Mouse (Mus musculus) ES-Bruce4 (cell line): Measurements from ENCODE around the gene Klhl8. TPM values are rescaled to one million over a fixed set of nuclear protein-coding genes. Genes with fewer than 3 reads are reported as not detected.

ENCODE experiments used
- H3K27ac ChIP-seq: 2 replicates; pipeline ENCODE4 v1.5.1; 2012; ENCODE audit warnings: low read length, inconsistent platforms; ENCODE audit not compliant: insufficient read depth
- H3K27me3 ChIP-seq: 2 replicates; pipeline ENCODE4 v1.6.1; 2012; ENCODE audit warnings: mild to moderate bottlenecking, low read length, inconsistent platforms; ENCODE audit not compliant: control insufficient read depth, poor library complexity, insufficient read depth, severe bottlenecking
- H3K36me3 ChIP-seq: 2 replicates; pipeline ENCODE4 v1.6.1; 2012; ENCODE audit warnings: inconsistent platforms, mild to moderate bottlenecking, low read length, moderate library complexity; ENCODE audit not compliant: control insufficient read depth, poor library complexity, insufficient read depth, severe bottlenecking
- H3K4me1 ChIP-seq: one replicate; pipeline ENCODE4 v1.8.1; 2011; ENCODE audit warnings: low read length; ENCODE audit not compliant: control insufficient read depth, insufficient read depth
- H3K4me3 ChIP-seq: 2 replicates; pipeline ENCODE4 v1.5.1; 2011; ENCODE audit warnings: low read depth, mild to moderate bottlenecking, low read length
- H3K9ac ChIP-seq: 2 replicates; pipeline ENCODE4 v1.6.1; 2012; ENCODE audit warnings: low read depth, mild to moderate bottlenecking, inconsistent platforms; ENCODE audit not compliant: poor library complexity, severe bottlenecking
- H3K9me3 ChIP-seq: replicated peaks from 2 replicates; pipeline ENCODE4 v1.6.1; 2012; ENCODE audit warnings: mild to moderate bottlenecking, low read length, inconsistent platforms; ENCODE audit not compliant: control insufficient read depth, poor library complexity, insufficient read depth, severe bottlenecking
- CTCF ChIP-seq: IDR thresholded peaks from one replicate; pipeline ENCODE4 v1.8.1; 2011; ENCODE audit warnings: low read depth, low read length
- EP300 ChIP-seq: IDR thresholded peaks from 2 replicates; pipeline ENCODE4 v1.6.1; 2011; ENCODE audit warnings: low read depth, low read length; ENCODE audit not compliant: insufficient read depth
- POLR2A ChIP-seq: IDR thresholded peaks from one replicate; pipeline ENCODE4 v1.8.1; 2011; ENCODE audit warnings: low read length; ENCODE audit not compliant: insufficient read depth
- polyA plus RNA-seq: library from polyadenylated mRNA; stranded (reverse); fragments of >200 nt; gene quantifications from 2 replicates; pipeline ENCODE4 v1.2.4, GENCODE M21; 2011; ENCODE audit warnings: low read depth; ENCODE audit not compliant: missing spikeins, insufficient read depth, insufficient read length

The Klhl8 gene
- polyA plus RNA-seq, 1 experiment: 20.2 TPM

GRCm38 (mm10) chr5:103855483-103856211 lies 55.4 kb downstream of the Klhl8 start:
- H3K27me3 ChIP-seq: no peaks in the 10 kb centered on the region
- H3K27ac ChIP-seq: no peak overlapping the region
- H3K4me1 ChIP-seq: no peaks in the 10 kb centered on the region
- H3K4me3 ChIP-seq: no peak overlapping the region
- TF ChIP-seq EP300: 0 out of 2 replicates have a peak, but pooled peaks have one; percentile 9
- TF ChIP-seq CTCF: no peak
- TF ChIP-seq POLR2A: no peak
- no peak overlapping the region for H3K9ac ChIP-seq
- no peaks in the 10 kb centered on the region for H3K9me3 ChIP-seq
- no peaks in the 10 kb centered on the region; the same call in 1 of the 2 replicates for H3K36me3 ChIP-seq

GRCm38 (mm10) chr5:103854807-103855194 lies 56.3 kb downstream of the Klhl8 start:
- Histone ChIP-seq H3K36me3 (no peaks in the 10 kb centered on the region; the same call in 1 of the 2 replicates), H3K4me3 (no peak overlapping the region), H3K9ac (no peak overlapping the region), H3K9me3 (no peaks in the 10 kb centered on the region), H3K4me1 (no peaks in the 10 kb centered on the region), H3K27ac (no peak overlapping the region), H3K27me3 (no peaks in the 10 kb centered on the region)
- TF ChIP-seq EP300: no peak
- no peak for TF ChIP-seq CTCF
- TF ChIP-seq POLR2A: no peak

- no peak overlapping the region for H3K4me3 ChIP-seq
- no peak for TF ChIP-seq POLR2A
- no peak for TF ChIP-seq CTCF
- TF ChIP-seq EP300: no peak
- no peaks in the 10 kb centered on the region for H3K4me1 ChIP-seq
- no peaks in the 10 kb centered on the region for H3K27me3 ChIP-seq
- H3K27ac ChIP-seq: no peak overlapping the region
- no peaks in the 10 kb centered on the region; the same call in 1 of the 2 replicates for H3K36me3 ChIP-seq
- H3K9me3 ChIP-seq: no peaks in the 10 kb centered on the region
- no peak overlapping the region for H3K9ac ChIP-seq
Measured at GRCm38 (mm10) chr5:103854041-103854806, 56.8 kb downstream of the Klhl8 start.

GRCm38 (mm10) chr5:103852756-103853549 lies 58.1 kb downstream of the Klhl8 start:
- Histone ChIP-seq H3K27me3 (no peaks in the 10 kb centered on the region), H3K36me3 (no peaks in the 10 kb centered on the region; the same call in 1 of the 2 replicates), H3K9ac (no peak overlapping the region), H3K4me1 (no peaks in the 10 kb centered on the region), H3K4me3 (no peak overlapping the region), H3K9me3 (no peaks in the 10 kb centered on the region), H3K27ac (no peak overlapping the region)
- TF ChIP-seq EP300: no peak
- no peak for TF ChIP-seq CTCF
- TF ChIP-seq POLR2A: no peak

- no peak overlapping the region for H3K9ac ChIP-seq
- no peaks in the 10 kb centered on the region for H3K4me1 ChIP-seq
- H3K9me3 ChIP-seq: peaks cover 6% of the 10 kb centered on the region
- peaks cover 6% of the 10 kb centered on the region; the same call in 1 of the 2 replicates for H3K36me3 ChIP-seq
- H3K4me3 ChIP-seq: no peak overlapping the region
- no peak for TF ChIP-seq POLR2A
- TF ChIP-seq EP300: no peak
- TF ChIP-seq CTCF: no peak
- H3K27ac ChIP-seq: no peak overlapping the region
- no peaks in the 10 kb centered on the region for H3K27me3 ChIP-seq
Measured at GRCm38 (mm10) chr5:103848546-103848945, 62.5 kb downstream of the Klhl8 start.
